Mouse (Mus musculus): ENCODE measurements around the gene Efhd1. TPM values are rescaled to one million over a fixed set of nuclear protein-coding genes. Genes with fewer than 3 reads are reported as not detected.

The Efhd1 gene
- total RNA-seq, 2 experiments from 2014 or later, result 3.7 to 7.4 TPM

DNA sequence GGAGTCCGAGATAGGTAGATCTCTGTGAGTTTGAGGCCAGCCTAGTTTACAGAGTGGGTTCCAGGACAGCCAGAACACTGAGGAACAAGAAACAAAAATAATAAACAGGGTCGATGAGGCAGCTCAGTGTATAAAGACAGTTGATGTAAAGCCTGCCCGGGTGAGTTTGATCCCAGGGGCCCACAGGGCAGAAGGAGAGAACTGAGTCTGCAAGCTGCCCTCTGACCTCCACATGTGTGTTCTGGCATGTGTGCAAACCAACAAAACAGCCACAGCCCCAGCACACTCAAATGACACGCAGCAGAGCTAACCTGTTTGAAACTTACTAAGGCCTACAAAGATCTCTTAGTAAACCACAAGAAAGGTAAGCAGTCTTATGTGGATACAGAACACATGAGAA, 30.8 kb downstream of the Efhd1 start:
- Histone ChIP-seq H3K4me3 (no peak overlapping the region), H3K27ac (no peak overlapping the region)
- no peak for TF ChIP-seq CTCF (IDR thresholded peaks at IDR 0.05)
- no peak for DNase-seq
- intact Hi-C loops (cut with DNase I), result no loop called here

DNA sequence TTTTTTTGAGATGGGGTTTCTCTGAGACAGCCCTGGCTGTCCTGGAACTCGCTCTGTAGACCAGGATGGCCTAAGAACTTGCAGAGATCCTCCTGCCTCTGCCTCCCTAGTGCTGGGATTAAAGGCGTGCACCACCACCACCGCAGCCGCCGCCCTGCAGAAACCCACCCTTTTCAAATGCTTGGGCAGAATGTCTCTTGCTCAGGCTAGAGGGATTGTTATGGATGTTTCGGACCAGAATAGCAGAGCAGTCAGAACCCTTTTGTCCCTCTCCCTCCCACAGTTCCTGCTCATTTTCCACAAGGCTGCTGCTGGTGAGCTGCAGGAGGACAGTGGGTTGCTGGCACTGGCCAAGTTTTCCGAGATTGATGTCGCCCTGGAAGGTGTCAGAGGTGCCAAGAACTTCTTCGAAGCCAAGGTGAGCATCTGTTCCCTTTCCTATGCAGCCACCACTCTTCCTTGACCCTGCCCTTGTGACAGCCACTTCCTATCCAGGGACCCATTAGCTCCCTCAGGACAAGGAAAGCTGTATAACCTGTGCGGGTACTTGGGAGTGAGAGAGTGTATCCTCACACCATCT, 33.3 kb downstream of the Efhd1 start:
- TF ChIP-seq CTCF (IDR thresholded peaks at IDR 0.05), result no peak
- Histone ChIP-seq H3K27ac (no peak overlapping the region), H3K4me3 (no peak overlapping the region)
- DNase-seq, result no peak
- intact Hi-C loops (cut with DNase I), result no loop called here

- no peak overlapping the region for H3K4me3 ChIP-seq
- intact Hi-C loops (cut with DNase I), result no loop called here
- DNase-seq, result no peak
- no peak for TF ChIP-seq CTCF (IDR thresholded peaks at IDR 0.05)
- H3K27ac ChIP-seq, result no peak overlapping the region
Observed at GRCm38 (mm10) chr1:87300360-87301286, 36.5 kb downstream of the Efhd1 start.

GRCm38 (mm10) chr1:87301971-87302370, 37.8 kb downstream of the Efhd1 start:
- intact Hi-C loops (cut with DNase I), result no loop called here
- no peak for TF ChIP-seq CTCF (IDR thresholded peaks at IDR 0.05)
- no peak overlapping the region for H3K4me3 ChIP-seq
- no peak overlapping the region for H3K27ac ChIP-seq
- no peak for DNase-seq

DNA sequence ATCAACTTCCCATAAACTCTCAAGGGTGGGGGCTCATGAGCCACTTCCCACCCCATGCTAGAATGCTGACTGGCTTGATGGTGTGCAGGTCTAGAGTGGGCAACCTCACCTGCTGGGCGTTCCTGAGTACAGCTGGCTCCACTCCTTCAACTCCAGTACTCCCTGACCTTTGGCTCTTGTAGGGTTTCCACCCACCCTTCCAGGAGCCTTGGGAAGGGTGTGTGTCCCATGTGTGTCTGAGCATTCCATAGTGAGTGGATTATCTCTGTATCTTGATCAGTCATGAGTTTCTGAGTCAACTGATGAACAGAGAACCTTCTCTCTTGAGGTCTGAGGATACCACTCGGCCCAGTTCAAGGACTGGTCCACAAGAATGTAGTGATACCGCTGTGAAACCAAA, 44.8 kb downstream of the Efhd1 start:
- H3K27ac ChIP-seq, result no peak overlapping the region

GRCm38 (mm10) chr1:87309621-87310020, 45.5 kb downstream of the Efhd1 start:
- intact Hi-C loops (cut with DNase I), result no loop called here
- no peak overlapping the region for H3K27ac ChIP-seq

More for the DNA sequence above, 44.8 kb downstream of the Efhd1 start:
- intact Hi-C loops (cut with DNase I), result no loop called here
- TF ChIP-seq CTCF (IDR thresholded peaks at IDR 0.05), result no peak
- DNase-seq, result no peak
- no peak overlapping the region for H3K4me3 ChIP-seq

GRCm38 (mm10) chr1:87312681-87313080, 48.5 kb downstream of the Efhd1 start:
- DNase-seq, result no peak
- intact Hi-C loops (cut with DNase I), result no loop called here
- no peak overlapping the region for H3K4me3 ChIP-seq
- no peak overlapping the region for H3K27ac ChIP-seq
- no peak for TF ChIP-seq CTCF (IDR thresholded peaks at IDR 0.05)

More at GRCm38 (mm10) chr1:87309621-87310020, 45.5 kb downstream of the Efhd1 start:
- TF ChIP-seq CTCF (IDR thresholded peaks at IDR 0.05), result no peak
- no peak for DNase-seq
- H3K4me3 ChIP-seq, result no peak overlapping the region

- H3K27ac ChIP-seq, result no peak overlapping the region
- intact Hi-C loops (cut with DNase I), result no loop called here
- no peak for TF ChIP-seq CTCF (IDR thresholded peaks at IDR 0.05)
- DNase-seq, result no peak
- H3K4me3 ChIP-seq, result no peak overlapping the region
Observed at GRCm38 (mm10) chr1:87313116-87313515, 49.0 kb downstream of the Efhd1 start.

DNA sequence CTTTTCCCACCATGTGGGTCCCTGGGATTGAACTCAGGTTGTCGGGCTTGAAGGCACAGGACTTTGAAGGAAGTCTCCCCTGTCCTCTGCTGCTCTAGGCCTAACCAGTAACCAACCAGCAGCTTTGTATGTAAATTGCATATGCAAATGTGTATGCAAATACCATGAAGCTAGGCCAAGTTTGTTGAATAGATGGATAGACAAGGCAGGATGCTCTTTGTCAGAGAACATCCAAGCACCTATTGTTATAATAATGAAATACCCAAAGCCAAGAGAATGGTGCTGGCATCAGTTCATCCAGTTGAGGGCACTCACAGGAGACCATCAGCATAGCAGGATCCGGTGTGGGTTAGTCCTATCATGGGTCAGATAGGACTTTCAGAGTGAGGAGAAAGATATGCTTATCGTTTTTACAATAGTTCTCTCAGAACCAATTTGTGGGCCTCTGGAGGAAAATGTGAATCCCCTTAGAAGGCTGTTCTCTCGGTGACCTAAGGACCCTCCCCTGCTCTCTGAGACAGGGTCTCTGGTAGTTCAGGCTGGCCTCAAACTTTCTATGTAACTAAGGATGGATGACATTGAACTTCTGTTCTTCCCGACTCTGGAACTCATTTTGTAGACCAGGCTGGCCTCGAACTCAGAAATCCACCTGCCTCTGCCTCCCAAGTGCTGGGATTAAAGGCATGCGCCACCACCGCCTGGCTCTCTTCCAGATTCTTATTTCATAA, 49.8 kb downstream of the Efhd1 start:
- intact Hi-C loops (cut with DNase I), result no loop called here
- Histone ChIP-seq H3K27ac (no peak overlapping the region), H3K4me3 (no peak overlapping the region)
- no peak for DNase-seq
- no peak for TF ChIP-seq CTCF (IDR thresholded peaks at IDR 0.05)

DNA sequence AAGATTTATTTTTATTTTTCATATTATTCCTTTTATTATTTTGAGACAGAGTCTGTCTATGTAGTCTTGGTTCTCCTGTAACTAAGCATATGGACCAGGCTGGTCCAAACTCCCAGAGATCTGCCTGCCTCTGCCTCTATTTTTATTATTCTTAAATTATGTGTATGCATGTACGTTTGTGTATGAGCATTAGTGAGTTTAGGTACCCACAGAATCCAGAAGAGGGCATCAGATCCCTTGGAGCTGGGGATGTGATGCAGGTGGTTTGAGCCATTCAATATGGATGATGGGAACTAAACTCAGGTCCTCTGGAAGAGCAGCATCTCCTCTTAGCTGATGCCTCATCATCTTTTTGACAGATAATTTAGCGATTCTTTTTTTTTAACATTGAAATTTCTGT, 51.3 kb downstream of the Efhd1 start:
- TF ChIP-seq CTCF (IDR thresholded peaks at IDR 0.05), result no peak
- no peak for DNase-seq
- intact Hi-C loops (cut with DNase I), result no loop called here
- Histone ChIP-seq H3K27ac (no peak overlapping the region), H3K4me3 (no peak overlapping the region)

- no peak for TF ChIP-seq CTCF (IDR thresholded peaks at IDR 0.05)
- H3K27ac ChIP-seq, result no peak overlapping the region
- H3K4me3 ChIP-seq, result no peak overlapping the region
- intact Hi-C loops (cut with DNase I), result no loop called here
- DNase-seq, result no peak
Observed at GRCm38 (mm10) chr1:87315894-87316293, 51.7 kb downstream of the Efhd1 start.

GRCm38 (mm10) chr1:87316672-87317071, 52.5 kb downstream of the Efhd1 start:
- Histone ChIP-seq H3K4me3 (no peak overlapping the region), H3K27ac (no peak overlapping the region)
- intact Hi-C loops (cut with DNase I), result no loop called here
- no peak for DNase-seq
- TF ChIP-seq CTCF (IDR thresholded peaks at IDR 0.05), result no peak

DNA sequence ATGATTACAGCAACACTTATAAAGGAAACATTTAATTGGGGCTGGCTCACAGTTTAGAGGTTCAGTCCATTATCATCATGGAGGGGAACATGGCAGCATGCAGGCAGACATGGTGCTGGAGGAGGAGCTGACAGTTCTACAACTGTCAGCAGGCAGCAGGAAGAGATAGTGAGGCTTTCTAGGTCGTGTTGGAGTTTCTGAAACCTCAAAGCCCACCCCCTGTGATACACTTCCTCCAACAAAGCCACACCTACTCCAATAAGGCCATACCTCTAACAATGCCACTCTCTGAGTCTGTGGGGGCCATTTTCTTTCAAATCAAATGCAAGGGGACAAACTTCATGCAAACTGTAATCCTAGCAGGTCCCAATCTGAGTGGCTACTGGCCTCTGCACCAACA, 56.9 kb downstream of the Efhd1 start:
- TF ChIP-seq CTCF (IDR thresholded peaks at IDR 0.05), result no peak
- DNase-seq, result no peak
- Histone ChIP-seq H3K27ac (no peak overlapping the region), H3K4me3 (no peak overlapping the region)
- intact Hi-C loops (cut with DNase I), result no loop called here

Measured in gastrocnemius, adult 2 months (tissue).